Mouse (Mus musculus) CH12.LX (cell line): Measurements from ENCODE around the gene Vmn1r3.
"Not testable (repeated sequence)": the region's sequence is repeated elsewhere in the genome, so short reads cannot be mapped to it uniquely, and the experiment has no call there.

Source experiments
- BHLHE40 ChIP-seq: IDR thresholded peaks from 2 replicates; pipeline ENCODE4 v1.6.1; 2011; ENCODE audit warnings: mild to moderate bottlenecking, low read depth, low read length, improper control_type of control experiment
- CHD1 ChIP-seq: IDR thresholded peaks from 2 replicates; pipeline ENCODE4 v1.6.1; 2012; ENCODE audit warnings: low read depth, low read length, improper control_type of control experiment, inconsistent platforms
- CTCF ChIP-seq, 2 experiments: IDR thresholded peaks in 1 of 2; conservative IDR thresholded peaks in 1 of 2; 2 replicates each; pipeline ENCODE4 v1.5.1; 2011 to 2012; ENCODE audit warnings: low read depth in 2 of 2, low read length in 2 of 2, improper control_type of control experiment in 1 of 2, inconsistent platforms in 1 of 2, mild to moderate bottlenecking in 1 of 2, moderate library complexity in 1 of 2
- GABPA ChIP-seq: IDR thresholded peaks from 2 replicates; pipeline ENCODE4 v1.6.1; 2012; ENCODE audit warnings: low read depth, low read length, improper control_type of control experiment, inconsistent platforms; ENCODE audit not compliant: insufficient replicate concordance
- HCFC1 ChIP-seq: IDR thresholded peaks from 2 replicates; pipeline ENCODE4 v1.6.1; 2012; ENCODE audit warnings: low read depth, mild to moderate bottlenecking, inconsistent platforms, low read length, improper control_type of control experiment
- MXI1 ChIP-seq: IDR thresholded peaks from 2 replicates; pipeline ENCODE4 v1.6.1; 2011; ENCODE audit warnings: mild to moderate bottlenecking, low read depth, low read length, improper control_type of control experiment
- POLR2A ChIP-seq: IDR thresholded peaks from 2 replicates; pipeline ENCODE4 v1.6.1; 2011; ENCODE audit warnings: low read depth, mild to moderate bottlenecking, improper control_type of control experiment, low read length
- POLR2AphosphoS2 ChIP-seq: IDR thresholded peaks from 2 replicates; pipeline ENCODE4 v1.6.1; 2011; ENCODE audit warnings: low read depth, low read length, improper control_type of control experiment
- TCF12 ChIP-seq: IDR thresholded peaks from 2 replicates; pipeline ENCODE4 v1.6.1; 2014; ENCODE audit warnings: low read depth, mild to moderate bottlenecking, inconsistent platforms, low read length, improper control_type of control experiment

DNA sequence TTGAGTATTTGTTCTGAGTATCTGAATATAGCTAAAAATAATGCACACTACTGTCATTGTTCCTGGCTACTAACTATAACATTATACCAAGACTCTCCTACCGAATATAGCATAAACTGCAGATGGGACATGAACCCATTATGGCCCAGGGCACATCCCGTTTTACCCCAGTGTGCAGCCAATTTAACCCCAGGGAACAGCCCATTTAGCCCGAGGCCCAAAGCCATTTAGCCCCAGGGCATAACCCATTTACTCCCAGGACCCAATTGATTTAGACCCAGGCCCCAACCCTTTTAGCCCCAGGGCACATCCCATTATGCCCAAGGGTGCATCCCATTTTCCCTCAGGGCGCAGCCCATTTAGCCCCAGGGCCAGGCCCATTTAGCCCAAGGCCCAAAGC is 10.6 kb downstream of the Vmn1r3 start:
- not testable (repeated sequence) for TF ChIP-seq CTCF (conservative IDR thresholded peaks at IDR 0.05 in 1 of 2, IDR thresholded peaks at IDR 0.05 in 1 of 2; ENCODE audit: low read depth in 2 of 2, low read length in 2 of 2); POLR2AphosphoS2; GABPA; BHLHE40; TCF12; POLR2A; HCFC1; MXI1; CHD1
